Mouse (Mus musculus): Measurements from ENCODE around the gene Prok2. TPM values are rescaled to one million over a fixed set of nuclear protein-coding genes. Genes with fewer than 3 reads are reported as not detected.

Prok2 gene
- polyA plus RNA-seq, 2 experiments, result 0.43 to 2.0 TPM

DNA sequence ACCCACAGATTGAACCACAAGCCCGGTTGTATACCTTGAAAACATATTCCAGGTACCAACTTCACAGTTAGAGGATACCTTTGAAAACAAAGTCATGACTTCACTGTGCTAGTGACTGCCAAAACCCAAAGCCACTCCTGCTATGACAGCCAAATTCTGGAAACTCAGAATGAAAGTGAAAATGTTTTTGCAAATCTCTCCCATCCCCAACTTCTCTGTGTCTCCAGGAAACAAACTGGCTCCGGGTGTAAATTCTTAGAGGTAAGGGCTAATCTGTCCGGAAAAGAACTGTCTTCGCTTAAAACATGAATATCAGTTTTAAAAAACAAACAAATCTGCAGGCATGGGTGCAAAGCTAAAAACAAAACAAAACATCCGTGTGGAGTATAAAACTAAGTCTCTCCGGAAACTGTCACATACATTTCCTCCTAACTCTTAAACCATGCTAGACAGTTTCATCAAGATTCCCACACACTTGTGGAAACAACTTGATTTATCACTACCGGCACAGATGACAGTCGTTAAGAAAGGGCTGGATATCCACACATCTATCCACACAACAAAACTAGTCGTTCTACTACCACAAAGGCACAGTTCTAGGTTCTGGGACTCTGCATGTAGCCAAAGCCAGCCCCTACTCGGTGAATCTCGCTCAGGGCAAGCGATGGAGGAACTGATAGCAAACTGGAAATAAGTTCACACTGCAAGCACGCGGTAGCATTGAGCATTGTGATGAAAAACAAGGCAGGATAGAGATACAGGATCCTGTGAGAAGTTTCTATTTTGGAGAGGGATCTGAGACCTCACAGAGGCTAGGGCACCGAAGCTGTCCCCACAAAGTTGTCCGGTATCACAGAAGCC lies 60.5 kb downstream of the Prok2 start:
- no peaks in the 10 kb centered on the region for H3K27me3 ChIP-seq (ENCODE audit: control insufficient read depth, insufficient read depth, low read length)
- H3K9ac ChIP-seq (ENCODE audit: low read depth, low read length, severe bottlenecking), result peak overlapping the region; percentile 89
- H3K27ac ChIP-seq (replicated peaks; ENCODE audit: low read depth, low read length), result no peak overlapping the region
- peak overlapping the region; percentile 83 for H3K4me3 ChIP-seq (replicated peaks; ENCODE audit: low read length)
- no peaks in the 10 kb centered on the region for H3K9me3 ChIP-seq (ENCODE audit: control insufficient read depth, low read length)
- DNase-seq (ENCODE audit: low spot score) (no peak), ATAC-seq (ENCODE audit: low FRiP score, low read depth) (no peak)
- peaks cover 21% of the 10 kb centered on the region for H3K4me1 ChIP-seq (ENCODE audit: control insufficient read depth, insufficient read depth, low read length)
- 22% methylated on average over 16 of the region's 16 CpGs for WGBS
- H3K36me3 ChIP-seq (ENCODE audit: control insufficient read depth, insufficient read depth, low read length), result no peaks in the 10 kb centered on the region
- peak overlapping the region; percentile 93 for H3K4me2 ChIP-seq (replicated peaks; ENCODE audit: low read depth, low read length, severe bottlenecking)
- TF ChIP-seq POLR2A (IDR thresholded peaks at IDR 0.05; ENCODE audit: borderline replicate concordance, extremely low read depth, insufficient read depth, insufficient read length), result no peak

DNA sequence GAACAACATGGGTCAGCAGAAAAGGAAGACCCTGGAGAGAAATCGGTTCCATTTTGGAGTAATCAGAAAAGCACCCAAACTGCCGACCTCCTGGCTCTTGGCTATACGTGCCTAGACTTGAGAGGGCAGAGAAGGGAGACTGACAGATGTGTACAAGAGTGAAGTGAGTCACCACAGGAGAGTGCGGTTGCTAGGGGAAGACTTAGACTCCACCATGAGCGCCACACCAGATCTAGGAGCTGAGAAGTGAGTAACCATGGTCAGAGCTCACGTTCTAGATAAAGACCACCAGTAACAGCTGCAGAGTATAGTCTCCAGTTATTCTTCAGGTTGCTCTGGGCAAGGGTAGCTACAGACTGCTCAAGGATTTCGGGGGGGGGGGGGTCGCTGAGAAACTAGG lies 63.0 kb downstream of the Prok2 start:
- no peak for ATAC-seq (ENCODE audit: low FRiP score, low read depth)
- no peak overlapping the region for H3K9ac ChIP-seq (ENCODE audit: low read depth, low read length, severe bottlenecking)
- WGBS, result 72% methylated on average over 8 of the region's 8 CpGs

More for the DNA sequence above, 63.0 kb downstream of the Prok2 start:
- Histone ChIP-seq H3K36me3 (ENCODE audit: control insufficient read depth, insufficient read depth, low read length) (no peaks in the 10 kb centered on the region), H3K27ac (replicated peaks; ENCODE audit: low read depth, low read length) (no peak overlapping the region), H3K4me2 (replicated peaks; ENCODE audit: low read depth, low read length, severe bottlenecking) (no peak overlapping the region), H3K4me3 (replicated peaks; ENCODE audit: low read length) (no peak overlapping the region), H3K9me3 (ENCODE audit: control insufficient read depth, low read length) (no peaks in the 10 kb centered on the region), H3K27me3 (ENCODE audit: control insufficient read depth, insufficient read depth, low read length) (no peaks in the 10 kb centered on the region), H3K4me1 (ENCODE audit: control insufficient read depth, insufficient read depth, low read length) (peaks cover 24% of the 10 kb centered on the region)
- TF ChIP-seq POLR2A (IDR thresholded peaks at IDR 0.05; ENCODE audit: borderline replicate concordance, extremely low read depth, insufficient read depth, insufficient read length), result no peak
- no peak for DNase-seq (ENCODE audit: low spot score)

Other genes starting within 250 kb of the Prok2 start
- 101 and 121 TPM in 2 replicates for gene Foxp1, start 203.7 kb downstream of the Prok2 start, polyA plus RNA-seq (2012; rRNA removed)
- 166 and 190 TPM in 2 replicates for gene Foxp1, start 203.7 kb downstream of the Prok2 start, polyA plus RNA-seq (2014; fragmentation: Nextera tagmentation; extraction: Ambion mirVana)
- 17.4 and 19.8 TPM in 2 replicates for gene Eif4e3, start 59.6 kb downstream of the Prok2 start, polyA plus RNA-seq (2012; rRNA removed)
- gene Eif4e3, start 59.6 kb downstream of the Prok2 start, polyA plus RNA-seq (2014; fragmentation: Nextera tagmentation; extraction: Ambion mirVana), result 14.6 and 17.7 TPM in 2 replicates
- 1.4 and 2.0 TPM in 2 replicates for gene Gm20696, start 59.6 kb downstream of the Prok2 start, polyA plus RNA-seq (2012; rRNA removed)
- gene Gm20696, start 59.6 kb downstream of the Prok2 start, polyA plus RNA-seq (2014; fragmentation: Nextera tagmentation; extraction: Ambion mirVana), result 5.9 and 6.4 TPM in 2 replicates
- 14.1 and 20.2 TPM in 2 replicates for gene Gpr27, start 33.7 kb downstream of the Prok2 start, polyA plus RNA-seq (2012; rRNA removed)
- gene Gpr27, start 33.7 kb downstream of the Prok2 start, polyA plus RNA-seq (2014; fragmentation: Nextera tagmentation; extraction: Ambion mirVana), result 11.0 and 13.3 TPM in 2 replicates

All from limb, embryonic 14.5 days (tissue).